2 mouse cellular contexts compared by ENCODE assay signal in the genomic region with DNA sequence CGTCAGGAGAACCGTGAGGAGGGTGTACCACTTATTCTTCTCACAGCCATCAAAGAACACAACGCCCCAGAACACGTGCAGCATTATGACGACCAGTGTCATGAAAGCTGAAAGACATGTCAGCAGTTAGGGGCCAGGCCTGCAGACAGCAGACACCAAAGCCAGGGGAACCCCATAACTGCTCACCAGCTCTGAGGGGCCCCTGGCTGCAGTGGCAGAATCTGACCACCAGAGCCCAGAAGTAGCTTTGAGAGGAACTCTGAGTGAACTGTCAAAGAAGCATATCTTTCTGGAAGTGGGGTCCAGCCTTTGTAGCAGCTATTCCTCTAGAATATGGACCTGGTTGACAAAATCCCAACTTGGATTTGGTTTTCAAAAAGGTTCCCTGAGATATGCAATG. TPM values are rescaled to one million over a fixed set of nuclear protein-coding genes. Genes with fewer than 3 reads are reported as not detected.
"Had no signal": no experiment of that assay in that cellular context is flagged by ENCODE, and none has a peak within 500 bp of the region (broad histone marks: within the 10 kb centered on the region; RNA-seq: fewer than 3 reads in every experiment).

No protein-coding gene starts in this region.

RNA-seq across cellular contexts. Expression of a gene that starts 25.4 kb away (rescaled TPM):
- polyA plus RNA-seq: macrophage; small intestine, adult 2 months had no signal
